Mouse (Mus musculus) forebrain, embryonic 12.5 days (tissue): Measurements from ENCODE around the gene Fgfr2. TPM values are rescaled to one million over a fixed set of nuclear protein-coding genes. Genes with fewer than 3 reads are reported as not detected.

Experiments
- ATAC-seq: fragments of 200-750 bp; cut with Nextera tagmentation; 2 replicates; pipeline ENCODE4 v1.8.0; 2017; ENCODE audit warnings: moderate TSS enrichment; ENCODE audit not compliant: low FRiP score
- H3K27ac ChIP-seq: fragments of 300-500 bp; sonication (generic); 2 replicates; pipeline ENCODE4 v1.5.1; 2016; ENCODE audit warnings: mild to moderate bottlenecking
- H3K27me3 ChIP-seq: fragments of 300-500 bp; sonication (generic); 2 replicates; pipeline ENCODE4 v1.6.1; 2016; ENCODE audit warnings: mild to moderate bottlenecking
- H3K36me3 ChIP-seq: fragments of 300-500 bp; sonication (generic); replicated peaks from 2 replicates; pipeline ENCODE4 v1.6.1; 2016; ENCODE audit warnings: mild to moderate bottlenecking
- H3K4me1 ChIP-seq: fragments of 300-500 bp; sonication (generic); 2 replicates; pipeline ENCODE4 v1.6.1; 2016
- H3K4me2 ChIP-seq: fragments of 300-500 bp; sonication (generic); 2 replicates; pipeline ENCODE4 v1.6.1; 2016; ENCODE audit warnings: mild to moderate bottlenecking, moderate library complexity
- H3K4me3 ChIP-seq: fragments of 300-500 bp; sonication (generic); replicated peaks from 2 replicates; pipeline ENCODE4 v1.5.1; 2016; ENCODE audit warnings: mild to moderate bottlenecking
- H3K9ac ChIP-seq: fragments of 300-500 bp; sonication (generic); 2 replicates; pipeline ENCODE4 v1.6.1; 2016; ENCODE audit warnings: mild to moderate bottlenecking
- H3K9me3 ChIP-seq: fragments of 300-500 bp; sonication (generic); 2 replicates; pipeline ENCODE4 v1.6.1; 2016
- WGBS: fragments of 180-500 bp; shearing (Covaris S2); methylation state at CpG from one replicate; pipeline ENCODE4 v1.1.7; 2016; 5-methylcytosine and 5-hydroxymethylcytosine counted together
- polyA plus RNA-seq: library from polyadenylated mRNA; unstranded; fragments of >200 nt; fragmentation: Nextera tagmentation; extraction: Ambion mirVana; gene quantifications from 2 replicates; pipeline ENCODE4 v1.2.1, GENCODE M21; 2016

The Fgfr2 gene
- polyA plus RNA-seq, 1 experiment from 2014 or later, result 89.6 TPM

DNA sequence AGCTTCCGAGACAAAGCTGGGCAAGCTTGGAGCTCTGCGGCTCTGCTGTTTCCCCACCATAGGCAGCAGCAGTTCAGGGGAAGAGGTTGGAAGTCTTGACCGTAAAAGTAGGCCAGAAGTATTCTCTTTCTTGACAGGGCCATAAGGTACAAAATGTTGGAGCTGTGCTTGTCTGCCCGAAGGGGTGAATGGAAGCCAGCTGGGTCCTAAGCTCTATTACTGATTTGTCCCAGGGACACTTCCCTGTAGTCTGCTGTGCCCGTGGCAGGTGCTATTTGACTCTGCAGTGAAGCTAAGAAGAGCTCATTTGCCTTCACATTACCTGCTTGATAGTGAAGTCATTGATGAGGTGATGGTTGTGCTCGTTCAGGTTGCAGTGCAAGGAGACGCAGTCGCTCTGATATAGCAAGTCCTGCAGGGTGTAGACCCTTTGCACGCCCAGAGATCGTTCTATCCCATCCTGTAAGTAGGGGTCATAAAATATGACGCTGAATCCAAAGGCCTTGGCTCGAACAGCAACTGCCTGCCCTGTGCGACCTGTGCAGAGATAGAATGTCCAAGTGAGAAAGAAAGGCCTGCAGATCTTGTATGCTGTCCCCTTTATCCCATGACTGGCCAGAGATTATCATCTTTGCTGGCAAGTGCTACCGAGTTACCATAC, 131.8 kb downstream of the Fgfr2 start:
- Histone ChIP-seq H3K27me3 (no peaks in the 10 kb centered on the region), H3K27ac (no peak overlapping the region), H3K4me3 (no peak overlapping the region), H3K9ac (no peak overlapping the region), H3K4me2 (no peak overlapping the region), H3K9me3 (no peaks in the 10 kb centered on the region), H3K4me1 (no peaks in the 10 kb centered on the region), H3K36me3 (peaks cover 86% of the 10 kb centered on the region)
- 93% methylated on average over 14 of the region's 14 CpGs for WGBS
- no peak for ATAC-seq

DNA sequence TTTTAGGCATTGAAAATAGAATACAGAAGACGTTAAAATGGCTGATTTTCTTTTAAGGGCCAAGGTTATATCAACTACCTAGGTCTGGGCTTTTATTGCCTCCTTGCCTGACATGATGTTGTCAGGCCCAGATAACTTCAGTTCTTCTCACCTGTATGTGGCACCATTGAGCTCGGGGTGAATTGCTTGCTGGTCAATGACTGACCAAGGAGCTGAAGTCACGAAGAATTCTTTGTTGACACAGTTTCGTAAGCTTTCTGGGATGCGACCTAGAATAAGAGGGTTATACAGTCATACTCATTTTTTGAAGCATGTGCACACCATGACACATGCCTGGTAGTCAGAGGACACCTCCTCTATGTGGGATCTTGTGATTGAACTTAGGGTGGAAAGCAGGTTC, 133.3 kb downstream of the Fgfr2 start:
- ATAC-seq, result no peak
- Histone ChIP-seq H3K9ac (no peak overlapping the region), H3K27me3 (no peaks in the 10 kb centered on the region), H3K36me3 (peaks cover 84% of the 10 kb centered on the region), H3K4me1 (no peaks in the 10 kb centered on the region), H3K4me3 (no peak overlapping the region), H3K4me2 (no peak overlapping the region), H3K9me3 (no peaks in the 10 kb centered on the region), H3K27ac (no peak overlapping the region)
- 91% methylated on average over 5 of the region's 5 CpGs for WGBS

- H3K36me3 ChIP-seq, result peaks cover 50% of the 10 kb centered on the region
- no peak overlapping the region for H3K27ac ChIP-seq
- H3K9me3 ChIP-seq, result no peaks in the 10 kb centered on the region
- ATAC-seq, result no peak
- H3K27me3 ChIP-seq, result no peaks in the 10 kb centered on the region
- H3K4me2 ChIP-seq, result no peak overlapping the region
- no peak overlapping the region for H3K9ac ChIP-seq
- 36% methylated on average over 3 of the region's 3 CpGs for WGBS
- H3K4me1 ChIP-seq, result peaks cover 6% of the 10 kb centered on the region
- no peak overlapping the region for H3K4me3 ChIP-seq
Measured at GRCm38 (mm10) chr7:132982639-132983038, 140.5 kb downstream of the Fgfr2 start.

DNA sequence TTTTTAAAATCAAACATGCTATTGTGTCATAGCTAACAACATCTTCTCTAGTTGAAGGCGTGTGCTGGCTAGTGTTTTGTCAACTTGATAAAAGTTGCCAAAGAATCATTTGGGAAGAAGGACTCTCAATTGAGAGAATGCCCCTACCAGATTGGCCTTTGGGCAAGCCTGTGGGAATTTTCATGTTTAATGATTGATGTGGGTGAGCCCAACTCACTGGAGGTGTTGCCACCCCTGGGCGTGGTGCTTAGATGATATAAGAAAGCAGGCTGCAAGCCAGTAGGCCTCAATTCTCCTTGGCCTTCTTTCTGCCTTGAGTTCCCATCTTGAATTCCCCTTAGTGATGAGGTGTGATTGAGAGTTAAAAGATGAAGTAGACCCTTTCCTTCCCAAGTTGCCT, 145.2 kb downstream of the Fgfr2 start:
- WGBS, result 97% methylated on average over 2 of the region's 2 CpGs

DNA sequence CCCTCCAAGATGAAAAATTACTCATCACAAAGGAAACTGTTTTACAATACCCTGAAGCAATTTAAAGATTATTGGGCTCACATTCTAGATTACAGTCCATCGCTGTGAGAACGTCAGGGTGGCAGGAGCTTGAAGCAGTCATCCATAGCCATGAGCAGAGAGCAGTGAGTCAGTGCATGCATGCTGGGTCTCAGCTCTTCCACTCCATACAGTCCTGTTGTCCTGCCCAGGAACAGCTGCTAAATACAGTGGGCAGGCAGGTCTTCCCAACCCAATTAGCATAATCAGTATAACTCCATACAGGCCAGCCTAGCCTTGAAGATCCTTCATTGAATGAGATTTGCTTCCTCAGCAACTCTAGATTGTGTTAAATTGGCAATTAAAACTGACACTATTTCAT, 147.1 kb downstream of the Fgfr2 start:
- H3K36me3 ChIP-seq, result peaks cover 14% of the 10 kb centered on the region
- 66% methylated on average over 2 of the region's 2 CpGs for WGBS
- H3K4me2 ChIP-seq, result no peak overlapping the region
- no peak overlapping the region for H3K9ac ChIP-seq
- no peaks in the 10 kb centered on the region for H3K9me3 ChIP-seq
- H3K4me3 ChIP-seq, result no peak overlapping the region
- H3K4me1 ChIP-seq, result no peaks in the 10 kb centered on the region
- ATAC-seq, result no peak
- no peaks in the 10 kb centered on the region for H3K27me3 ChIP-seq
- no peak overlapping the region for H3K27ac ChIP-seq

More for the DNA sequence above, 145.2 kb downstream of the Fgfr2 start:
- Histone ChIP-seq H3K27me3 (no peaks in the 10 kb centered on the region), H3K4me3 (no peak overlapping the region), H3K36me3 (peaks cover 29% of the 10 kb centered on the region), H3K9ac (no peak overlapping the region), H3K4me2 (no peak overlapping the region), H3K9me3 (no peaks in the 10 kb centered on the region), H3K27ac (no peak overlapping the region), H3K4me1 (peaks cover 6% of the 10 kb centered on the region)
- ATAC-seq, result no peak

GRCm38 (mm10) chr7:132972079-132972478, 151.1 kb downstream of the Fgfr2 start:
- Histone ChIP-seq H3K27ac (no peak overlapping the region), H3K36me3 (peaks cover 8% of the 10 kb centered on the region), H3K9ac (no peak overlapping the region), H3K4me2 (no peak overlapping the region), H3K9me3 (no peaks in the 10 kb centered on the region), H3K4me1 (no peaks in the 10 kb centered on the region), H3K27me3 (no peaks in the 10 kb centered on the region), H3K4me3 (no peak overlapping the region)
- no peak for ATAC-seq
- WGBS, result 92% methylated on average over 2 of the region's 2 CpGs

- Histone ChIP-seq H3K4me3 (no peak overlapping the region), H3K4me2 (no peak overlapping the region), H3K9ac (no peak overlapping the region), H3K27ac (no peak overlapping the region), H3K9me3 (no peaks in the 10 kb centered on the region), H3K36me3 (peaks cover 2% of the 10 kb centered on the region; the same call in 1 of the 2 replicates), H3K27me3 (no peaks in the 10 kb centered on the region), H3K4me1 (no peaks in the 10 kb centered on the region)
- 90% methylated on average over 2 of the region's 2 CpGs for WGBS
- no peak for ATAC-seq
Measured at GRCm38 (mm10) chr7:132965707-132966106, 157.4 kb downstream of the Fgfr2 start.

- Histone ChIP-seq H3K9me3 (no peaks in the 10 kb centered on the region), H3K4me1 (no peaks in the 10 kb centered on the region), H3K27ac (no peak overlapping the region), H3K9ac (no peak overlapping the region), H3K4me2 (no peak overlapping the region), H3K27me3 (no peaks in the 10 kb centered on the region), H3K4me3 (no peak overlapping the region), H3K36me3 (peaks cover 2% of the 10 kb centered on the region; the same call in 1 of the 2 replicates)
- WGBS, result 86% methylated on average over 3 of the region's 3 CpGs
- no peak for ATAC-seq
Measured at GRCm38 (mm10) chr7:132964395-132964794, 158.8 kb downstream of the Fgfr2 start.

- H3K9me3 ChIP-seq, result no peaks in the 10 kb centered on the region
- H3K27me3 ChIP-seq, result no peaks in the 10 kb centered on the region
- 93% methylated on average over 3 of the region's 3 CpGs for WGBS
- H3K36me3 ChIP-seq, result no peaks in the 10 kb centered on the region
- H3K27ac ChIP-seq, result no peak overlapping the region
- no peak for ATAC-seq
- no peak overlapping the region for H3K4me2 ChIP-seq
- H3K4me3 ChIP-seq, result no peak overlapping the region
- no peaks in the 10 kb centered on the region for H3K4me1 ChIP-seq
- no peak overlapping the region for H3K9ac ChIP-seq
Measured at GRCm38 (mm10) chr7:132950613-132951012, 172.5 kb downstream of the Fgfr2 start.

- Histone ChIP-seq H3K27me3 (no peaks in the 10 kb centered on the region), H3K9ac (no peak overlapping the region), H3K9me3 (no peaks in the 10 kb centered on the region), H3K36me3 (no peaks in the 10 kb centered on the region), H3K4me3 (no peak overlapping the region), H3K27ac (no peak overlapping the region), H3K4me2 (no peak overlapping the region), H3K4me1 (no peaks in the 10 kb centered on the region)
- 97% methylated on average over 4 of the region's 4 CpGs for WGBS
- ATAC-seq, result no peak
Measured at GRCm38 (mm10) chr7:132949968-132950367, 173.2 kb downstream of the Fgfr2 start.

DNA sequence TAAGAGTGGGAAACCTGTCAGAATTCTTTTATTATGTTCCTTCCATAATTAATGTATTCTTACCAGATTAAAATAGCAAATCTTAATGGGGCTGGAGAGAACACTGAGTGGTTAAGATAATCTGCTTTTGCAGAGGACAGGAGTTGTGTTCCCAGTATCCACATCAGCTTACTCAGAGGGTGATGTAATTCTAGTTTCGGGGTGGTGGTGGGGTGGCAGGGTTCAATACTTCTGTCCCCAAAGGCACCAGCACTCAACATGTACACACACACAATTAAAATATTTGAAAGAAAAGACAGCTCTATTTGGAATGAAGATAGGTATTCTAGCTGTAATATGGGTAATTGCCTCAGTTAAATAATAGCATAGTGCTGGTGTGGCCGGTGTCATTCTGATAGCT, 182.6 kb downstream of the Fgfr2 start:
- no peak overlapping the region for H3K4me3 ChIP-seq
- WGBS, result 84% methylated on average over 2 of the region's 2 CpGs
- no peaks in the 10 kb centered on the region for H3K36me3 ChIP-seq
- H3K9me3 ChIP-seq, result no peaks in the 10 kb centered on the region
- H3K27me3 ChIP-seq, result no peaks in the 10 kb centered on the region
- no peak overlapping the region for H3K27ac ChIP-seq
- H3K4me1 ChIP-seq, result no peaks in the 10 kb centered on the region
- H3K9ac ChIP-seq, result no peak overlapping the region
- no peak for ATAC-seq
- no peak overlapping the region for H3K4me2 ChIP-seq

DNA sequence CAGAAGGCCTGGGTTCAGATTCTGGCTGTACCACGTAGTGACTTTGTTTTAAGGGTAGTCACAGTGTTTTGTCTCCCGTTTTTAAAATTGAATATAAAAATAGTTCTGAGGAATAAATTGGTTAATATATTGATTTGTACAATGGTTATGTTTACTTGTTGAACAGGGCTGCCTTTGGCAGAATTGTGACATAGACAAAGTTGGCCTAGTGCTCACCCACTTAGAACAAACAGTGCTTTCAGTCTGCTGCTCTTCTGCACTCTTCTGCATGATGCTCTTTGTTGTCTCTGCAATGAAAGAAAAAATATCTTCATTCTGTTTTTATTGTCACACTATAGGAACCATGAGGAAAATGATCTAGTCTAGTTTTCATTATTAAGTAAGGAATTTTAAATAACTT, 184.0 kb downstream of the Fgfr2 start:
- H3K4me1 ChIP-seq, result no peaks in the 10 kb centered on the region
- no peak for ATAC-seq
- no peaks in the 10 kb centered on the region for H3K9me3 ChIP-seq
- no peak overlapping the region for H3K4me3 ChIP-seq
- H3K27ac ChIP-seq, result no peak overlapping the region
- H3K36me3 ChIP-seq, result no peaks in the 10 kb centered on the region
- H3K4me2 ChIP-seq, result no peak overlapping the region
- no peak overlapping the region for H3K9ac ChIP-seq
- WGBS, result 87% methylated on average over 2 of the region's 2 CpGs
- H3K27me3 ChIP-seq, result no peaks in the 10 kb centered on the region

GRCm38 (mm10) chr7:132934743-132935142, 188.4 kb downstream of the Fgfr2 start:
- Histone ChIP-seq H3K4me2 (no peak overlapping the region), H3K36me3 (no peaks in the 10 kb centered on the region), H3K4me1 (peaks cover 16% of the 10 kb centered on the region), H3K27ac (no peak overlapping the region), H3K9me3 (no peaks in the 10 kb centered on the region), H3K4me3 (no peak overlapping the region), H3K9ac (no peak overlapping the region), H3K27me3 (no peaks in the 10 kb centered on the region)
- no peak for ATAC-seq
